Mouse (Mus musculus) megakaryocyte-erythroid progenitor cell, adult 5-6 weeks (primary cell): ENCODE results near the gene Srsf7. TPM values are rescaled to one million over a fixed set of nuclear protein-coding genes. Genes with fewer than 3 reads are reported as not detected.
A peak's percentile ranks its signal among the peaks of the same experiment; 100 is the strongest.
"Not testable (repeated sequence)": the region's sequence is repeated elsewhere in the genome, so short reads cannot be mapped to it uniquely, and the experiment has no call there.

ENCODE experiments used
- ATAC-seq: replicated peaks from 2 replicates; pipeline ENCODE4 v1.8.0; 2016; ENCODE audit warnings: mild to moderate bottlenecking, inconsistent platforms; ENCODE audit not compliant: severe bottlenecking, poor library complexity, low FRiP score, low TSS enrichment
- total RNA-seq, 2 experiments: library from RNA; stranded (forward) in 1 of 2; stranded (reverse) in 1 of 2; fragments of 200-1000, 215-1000 nt in 1 of 2; fragments of >200 nt in 1 of 2; fragmentation: Nextera tagmentation in 1 of 2; gene quantifications; 2 replicates each; pipeline ENCODE4 v1.2.3; 2014 to 2017

The Srsf7 gene
- total RNA-seq (2014; fragmentation: Nextera tagmentation), result 419 and 654 TPM in 2 replicates
- total RNA-seq (2017), result 578 and 655 TPM in 2 replicates

GRCm38 (mm10) chr17:80206671-80207581 is at the start of gene Srsf7, which contains the start of gene Ttc39d:
Gene Srsf7, minus strand, starts transcription at chr17:80207307.
Gene Ttc39d, plus strand, starts transcription at chr17:80207460.
- ATAC-seq, result peak; percentile 93

GRCm38 (mm10) chr17:80255208-80255607 is 48.1 kb upstream of the Srsf7 start:
- peak; percentile 54 for ATAC-seq

- ATAC-seq, result no peak
Observed at GRCm38 (mm10) chr17:80254421-80254820, 47.3 kb upstream of the Srsf7 start.

GRCm38 (mm10) chr17:80252757-80253525 is 45.8 kb upstream of the Srsf7 start:
- no peak for ATAC-seq

- no peak for ATAC-seq
Observed at GRCm38 (mm10) chr17:80243116-80243515, 36.0 kb upstream of the Srsf7 start.

- no peak for ATAC-seq
Observed at GRCm38 (mm10) chr17:80241594-80241993, 34.5 kb upstream of the Srsf7 start.

- ATAC-seq, result no peak
Observed at GRCm38 (mm10) chr17:80237475-80237874, 30.4 kb upstream of the Srsf7 start.

GRCm38 (mm10) chr17:80236805-80237204 is 29.7 kb upstream of the Srsf7 start:
- ATAC-seq, result no peak

- ATAC-seq, result no peak
Observed at GRCm38 (mm10) chr17:80235477-80235876, 28.4 kb upstream of the Srsf7 start.

GRCm38 (mm10) chr17:80234376-80234775 is 27.3 kb upstream of the Srsf7 start:
- no peak for ATAC-seq

- no peak for ATAC-seq
Observed at GRCm38 (mm10) chr17:80233844-80234243, 26.7 kb upstream of the Srsf7 start.

GRCm38 (mm10) chr17:80229396-80229795 is 22.3 kb upstream of the Srsf7 start:
- no peak for ATAC-seq

- ATAC-seq, result peak; percentile 11; the same call in 1 of the 2 replicates
Observed at GRCm38 (mm10) chr17:80225142-80225541, 18.0 kb upstream of the Srsf7 start.

GRCm38 (mm10) chr17:80224326-80225116 is 17.4 kb upstream of the Srsf7 start, which contains the start of gene Gemin6:
Gene Gemin6, plus strand, starts transcription at chr17:80224441.
- peak; percentile 97 for ATAC-seq

- ATAC-seq, result peak; percentile 17; the same call in 1 of the 2 replicates
Observed at GRCm38 (mm10) chr17:80223829-80224228, 16.7 kb upstream of the Srsf7 start.

GRCm38 (mm10) chr17:80221890-80222628 is 15.0 kb upstream of the Srsf7 start:
- ATAC-seq, result peak; percentile 53

- ATAC-seq, result no peak
Observed at GRCm38 (mm10) chr17:80221202-80221601, 14.1 kb upstream of the Srsf7 start.

GRCm38 (mm10) chr17:80220131-80220530 is 13.0 kb upstream of the Srsf7 start:
- ATAC-seq, result no peak

GRCm38 (mm10) chr17:80213998-80214397 is 6.9 kb upstream of the Srsf7 start:
- not testable (repeated sequence) for ATAC-seq
